Mouse (Mus musculus): Measurements from ENCODE around the gene Gal3st1. TPM values are rescaled to one million over a fixed set of nuclear protein-coding genes. Genes with fewer than 3 reads are reported as not detected.

Gene Gal3st1
- polyA plus RNA-seq, 1 experiment, result 2.1 TPM

DNA sequence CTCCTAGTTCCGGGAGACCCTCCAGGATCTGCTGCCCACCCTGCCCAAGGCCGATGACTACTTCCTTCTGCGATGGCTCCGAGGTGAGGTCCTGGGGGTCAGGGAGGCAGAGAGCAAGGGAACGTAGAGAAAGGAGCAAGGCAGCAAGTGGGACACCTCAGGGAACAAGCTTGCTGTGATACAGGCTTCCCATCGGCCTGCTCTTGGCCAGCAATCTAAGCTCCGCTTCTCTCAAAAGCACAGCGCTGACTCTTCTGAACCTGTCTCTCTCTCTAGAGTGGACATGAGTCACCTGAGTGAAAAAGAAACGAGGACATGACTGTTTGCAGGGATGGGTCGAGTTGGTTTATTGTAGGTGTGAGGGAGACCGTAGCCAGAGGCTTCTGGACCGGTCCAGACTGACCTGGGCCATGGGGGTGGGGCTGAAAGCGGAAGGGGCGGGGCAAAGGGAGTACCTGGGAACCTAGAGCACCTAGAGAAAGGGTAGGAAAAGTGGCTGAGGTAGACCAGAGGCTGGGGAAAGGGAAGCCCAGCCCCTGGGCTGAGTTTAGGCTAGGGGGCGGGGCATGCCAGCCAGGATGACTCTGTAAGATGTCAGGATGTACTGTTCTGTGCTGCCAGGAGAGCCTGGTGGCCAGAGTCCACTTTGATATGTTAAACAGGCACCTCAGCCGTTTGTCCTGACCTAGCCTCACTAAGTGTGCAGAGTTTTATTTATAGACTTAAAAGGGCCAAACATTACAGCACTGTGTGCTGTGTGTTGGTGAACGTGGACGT lies 51.9 kb downstream of the Gal3st1 start:
- no peaks in the 10 kb centered on the region for H3K27me3 ChIP-seq (ENCODE audit: control insufficient read depth, insufficient read depth, low read length)
- H3K4me3 ChIP-seq (ENCODE audit: control insufficient read depth, insufficient read depth, low read length), result no peak overlapping the region
- DNase-seq, result no peak
- TF ChIP-seq POLR2A (IDR thresholded peaks at IDR 0.05; ENCODE audit: control insufficient read depth, extremely low read depth, insufficient read depth, low read length, poor library complexity) (no peak), CTCF (IDR thresholded peaks at IDR 0.05; ENCODE audit: borderline replicate concordance, control insufficient read depth, extremely low read depth, insufficient read depth, low read length, poor library complexity) (no peak)
- H3K4me1 ChIP-seq (replicated peaks; ENCODE audit: control insufficient read depth, insufficient read depth, low read length), result no peaks in the 10 kb centered on the region
- no peak overlapping the region for H3K27ac ChIP-seq (ENCODE audit: control insufficient read depth, insufficient read depth, low read length)
- 80% methylated on average over 18 of the region's 18 CpGs for WGBS
- no peaks in the 10 kb centered on the region for H3K36me3 ChIP-seq (ENCODE audit: control insufficient read depth, insufficient read depth, low read length)

DNA sequence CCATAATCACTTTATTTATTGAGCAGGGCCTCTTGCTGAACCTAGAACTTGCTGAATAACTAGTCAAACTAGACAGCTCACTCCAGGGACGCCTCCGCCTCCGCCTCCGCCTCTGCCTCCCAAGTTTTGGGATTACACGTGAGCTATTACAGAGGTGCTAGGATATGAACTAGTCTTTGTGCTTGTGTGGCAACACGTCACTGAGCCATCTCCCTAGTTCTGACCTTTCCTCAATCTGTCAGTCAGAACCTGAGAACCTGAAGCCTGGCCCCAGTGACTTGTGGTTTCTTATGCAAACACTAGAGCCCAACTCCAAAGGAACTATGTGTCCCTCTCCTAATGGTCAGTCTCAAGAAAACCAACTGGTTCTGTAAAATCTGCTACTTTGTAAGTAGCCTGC lies 52.5 kb downstream of the Gal3st1 start:
- Histone ChIP-seq H3K4me1 (replicated peaks; ENCODE audit: control insufficient read depth, insufficient read depth, low read length) (no peaks in the 10 kb centered on the region), H3K27me3 (ENCODE audit: control insufficient read depth, insufficient read depth, low read length) (no peaks in the 10 kb centered on the region), H3K36me3 (ENCODE audit: control insufficient read depth, insufficient read depth, low read length) (no peaks in the 10 kb centered on the region), H3K27ac (ENCODE audit: control insufficient read depth, insufficient read depth, low read length) (no peak overlapping the region), H3K4me3 (ENCODE audit: control insufficient read depth, insufficient read depth, low read length) (no peak overlapping the region)
- no peak for DNase-seq
- no peak for TF ChIP-seq CTCF (IDR thresholded peaks at IDR 0.05; ENCODE audit: borderline replicate concordance, control insufficient read depth, extremely low read depth, insufficient read depth, low read length, poor library complexity)
- no peak for TF ChIP-seq POLR2A (IDR thresholded peaks at IDR 0.05; ENCODE audit: control insufficient read depth, extremely low read depth, insufficient read depth, low read length, poor library complexity)
- 94% methylated on average over 6 of the region's 6 CpGs for WGBS

DNA sequence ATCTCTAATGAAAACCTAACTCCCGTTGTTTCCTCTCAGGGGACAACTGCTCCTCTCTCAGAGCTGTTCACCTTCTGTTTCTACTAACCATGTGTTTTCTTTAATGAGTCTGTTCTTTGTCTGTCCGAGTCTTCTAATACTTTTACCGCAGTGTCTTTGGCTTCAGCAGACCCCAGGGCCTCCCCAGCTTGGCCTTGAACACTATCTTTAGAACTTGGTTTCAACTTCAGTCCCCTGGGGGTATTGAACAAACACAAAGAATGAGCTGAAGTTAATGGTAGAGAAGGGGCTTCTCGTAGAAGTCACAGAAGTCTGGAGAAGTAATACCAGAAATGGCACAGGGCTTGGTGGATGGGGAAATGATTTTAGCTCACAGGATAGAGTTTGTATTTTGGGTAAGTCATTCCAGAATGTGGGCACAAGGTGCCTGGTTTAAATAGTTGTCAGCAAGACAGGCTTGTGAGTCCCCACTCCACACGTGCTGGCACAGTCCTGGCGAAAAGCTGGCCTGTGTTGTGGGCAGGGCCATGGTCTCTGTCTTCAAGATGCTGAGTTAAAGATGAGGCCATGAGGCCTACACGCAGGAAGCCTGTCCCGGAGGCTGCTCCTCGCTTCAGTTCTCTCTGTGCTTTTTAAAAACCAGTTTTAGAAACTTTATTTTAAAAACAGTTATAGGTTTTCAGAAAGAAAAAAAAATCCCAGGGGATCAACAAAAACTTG lies 53.1 kb downstream of the Gal3st1 start:
- Histone ChIP-seq H3K4me3 (ENCODE audit: control insufficient read depth, insufficient read depth, low read length) (no peak overlapping the region), H3K27me3 (ENCODE audit: control insufficient read depth, insufficient read depth, low read length) (no peaks in the 10 kb centered on the region), H3K36me3 (ENCODE audit: control insufficient read depth, insufficient read depth, low read length) (no peaks in the 10 kb centered on the region), H3K4me1 (replicated peaks; ENCODE audit: control insufficient read depth, insufficient read depth, low read length) (no peaks in the 10 kb centered on the region), H3K27ac (ENCODE audit: control insufficient read depth, insufficient read depth, low read length) (no peak overlapping the region)
- TF ChIP-seq POLR2A (IDR thresholded peaks at IDR 0.05; ENCODE audit: control insufficient read depth, extremely low read depth, insufficient read depth, low read length, poor library complexity) (no peak), CTCF (IDR thresholded peaks at IDR 0.05; ENCODE audit: borderline replicate concordance, control insufficient read depth, extremely low read depth, insufficient read depth, low read length, poor library complexity) (no peak)
- DNase-seq, result no peak
- 80% methylated on average over 9 of the region's 9 CpGs for WGBS

DNA sequence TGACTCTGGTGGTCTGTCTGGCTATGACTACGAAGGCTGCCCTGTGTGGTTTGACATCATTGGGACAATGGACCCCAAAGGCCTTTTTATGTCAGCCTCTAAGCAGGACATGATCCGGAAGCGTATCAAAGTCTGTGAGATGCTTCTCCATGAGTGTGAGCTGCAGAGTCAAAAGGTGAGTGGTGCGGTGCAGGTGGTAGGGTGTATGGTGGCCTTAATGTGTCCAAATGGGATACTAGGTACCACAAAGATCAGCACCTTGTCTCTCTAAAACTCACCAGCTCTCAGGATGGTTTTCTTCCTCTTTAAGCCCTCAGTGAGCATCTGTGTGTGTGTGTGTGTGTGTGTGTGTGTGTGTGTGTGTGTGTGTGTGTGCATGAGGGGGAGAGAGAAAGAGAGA lies 56.5 kb downstream of the Gal3st1 start:
- Histone ChIP-seq H3K36me3 (ENCODE audit: control insufficient read depth, insufficient read depth, low read length) (no peaks in the 10 kb centered on the region), H3K27ac (ENCODE audit: control insufficient read depth, insufficient read depth, low read length) (no peak overlapping the region), H3K27me3 (ENCODE audit: control insufficient read depth, insufficient read depth, low read length) (no peaks in the 10 kb centered on the region), H3K4me1 (replicated peaks; ENCODE audit: control insufficient read depth, insufficient read depth, low read length) (no peaks in the 10 kb centered on the region), H3K4me3 (ENCODE audit: control insufficient read depth, insufficient read depth, low read length) (no peak overlapping the region)
- no peak for DNase-seq
- WGBS, result 97% methylated on average over 4 of the region's 4 CpGs
- no peak for TF ChIP-seq CTCF (IDR thresholded peaks at IDR 0.05; ENCODE audit: borderline replicate concordance, control insufficient read depth, extremely low read depth, insufficient read depth, low read length, poor library complexity)
- no peak for TF ChIP-seq POLR2A (IDR thresholded peaks at IDR 0.05; ENCODE audit: control insufficient read depth, extremely low read depth, insufficient read depth, low read length, poor library complexity)

DNA sequence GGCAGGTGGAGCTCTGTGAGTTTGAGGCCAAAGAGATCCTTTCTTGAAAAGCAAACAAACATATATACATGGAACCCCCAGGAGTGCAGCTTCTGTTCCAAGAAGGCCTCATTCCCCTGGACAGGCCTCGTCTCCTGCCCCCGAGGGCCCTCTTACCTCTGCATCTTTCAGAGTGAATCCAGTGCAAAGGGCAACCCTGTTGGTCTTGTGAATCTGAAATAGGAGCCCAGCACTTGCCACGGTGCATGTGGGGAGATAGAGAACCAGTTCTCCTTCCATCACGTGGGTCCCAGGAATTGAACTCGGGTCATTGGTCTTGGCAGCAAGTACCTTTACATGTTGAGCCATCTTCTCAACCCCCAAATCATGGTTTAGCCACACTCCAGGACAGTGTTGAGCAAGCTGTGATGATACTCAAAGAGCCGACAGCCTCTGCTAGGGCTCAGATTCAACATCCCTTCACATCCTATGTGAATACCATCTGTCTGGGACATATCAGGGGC lies 57.7 kb downstream of the Gal3st1 start:
- no peak for DNase-seq
- Histone ChIP-seq H3K4me3 (ENCODE audit: control insufficient read depth, insufficient read depth, low read length) (no peak overlapping the region), H3K4me1 (replicated peaks; ENCODE audit: control insufficient read depth, insufficient read depth, low read length) (no peaks in the 10 kb centered on the region), H3K36me3 (ENCODE audit: control insufficient read depth, insufficient read depth, low read length) (no peaks in the 10 kb centered on the region), H3K27ac (ENCODE audit: control insufficient read depth, insufficient read depth, low read length) (no peak overlapping the region), H3K27me3 (ENCODE audit: control insufficient read depth, insufficient read depth, low read length) (no peaks in the 10 kb centered on the region)
- 86% methylated on average over 6 of the region's 6 CpGs for WGBS
- TF ChIP-seq POLR2A (IDR thresholded peaks at IDR 0.05; ENCODE audit: control insufficient read depth, extremely low read depth, insufficient read depth, low read length, poor library complexity), result no peak

DNA sequence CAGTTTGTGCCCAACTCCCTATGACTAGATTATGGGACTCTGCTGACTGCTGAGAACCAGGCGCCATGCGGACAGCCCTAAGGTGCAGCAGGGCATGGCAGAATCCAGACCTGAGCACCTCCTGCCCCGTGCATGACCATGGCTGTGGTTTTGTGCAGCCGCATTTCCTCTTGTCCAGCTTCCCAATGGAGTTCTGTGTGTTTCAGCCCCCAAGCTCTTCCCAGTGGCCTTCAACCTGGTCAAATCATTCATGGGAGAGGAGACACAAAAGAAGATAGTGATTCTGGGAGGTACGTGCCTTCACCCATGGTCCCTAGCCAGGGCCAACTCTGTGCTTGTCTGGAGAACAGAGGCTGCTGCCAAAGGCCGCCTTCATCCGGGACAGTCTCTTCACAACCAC lies 59.6 kb downstream of the Gal3st1 start:
- Histone ChIP-seq H3K4me3 (ENCODE audit: control insufficient read depth, insufficient read depth, low read length) (no peak overlapping the region), H3K36me3 (ENCODE audit: control insufficient read depth, insufficient read depth, low read length) (no peaks in the 10 kb centered on the region), H3K27ac (ENCODE audit: control insufficient read depth, insufficient read depth, low read length) (no peak overlapping the region), H3K27me3 (ENCODE audit: control insufficient read depth, insufficient read depth, low read length) (no peaks in the 10 kb centered on the region), H3K4me1 (replicated peaks; ENCODE audit: control insufficient read depth, insufficient read depth, low read length) (no peaks in the 10 kb centered on the region)
- DNase-seq, result no peak
- no peak for TF ChIP-seq POLR2A (IDR thresholded peaks at IDR 0.05; ENCODE audit: control insufficient read depth, extremely low read depth, insufficient read depth, low read length, poor library complexity)
- TF ChIP-seq CTCF (IDR thresholded peaks at IDR 0.05; ENCODE audit: borderline replicate concordance, control insufficient read depth, extremely low read depth, insufficient read depth, low read length, poor library complexity), result no peak
- WGBS, result 91% methylated on average over 7 of the region's 7 CpGs
